Mouse (Mus musculus) embryonic fibroblast, embryonic 13.5 days (primary cell): Measurements from ENCODE around the gene Ccdc83.

Source experiments
- CTCF ChIP-seq: IDR thresholded peaks from 2 replicates; pipeline ENCODE4 v1.5.1; 2011; ENCODE audit warnings: mild to moderate bottlenecking, control low read depth, low read length, moderate library complexity, borderline replicate concordance; ENCODE audit not compliant: insufficient read depth
- POLR2A ChIP-seq: IDR thresholded peaks from 2 replicates; pipeline ENCODE4 v1.6.1; 2011; ENCODE audit warnings: low read depth, mild to moderate bottlenecking, control low read depth, low read length, moderate library complexity

- no peak for TF ChIP-seq CTCF
- no peak for TF ChIP-seq POLR2A
Measured at GRCm38 (mm10) chr7:90221487-90221886, 44.1 kb downstream of the Ccdc83 start.
